Comparison of ENCODE assay signal across 17 mouse cellular contexts in genomic region chr11:59239796-59240195, GRCm38 (mm10). TPM values are rescaled to one million over a fixed set of nuclear protein-coding genes. Genes with fewer than 3 reads are reported as not detected.
"Had no signal": no experiment of that assay in that cellular context is flagged by ENCODE, and none has a peak within 500 bp of the region (broad histone marks: within the 10 kb centered on the region; RNA-seq: fewer than 3 reads in every experiment).

No protein-coding gene starts in this region.

- H3K27ac ChIP-seq: layer of hippocampus, adult 2 months; limb, embryonic 12.5 days; liver, embryonic 14.5 days; neural tube, embryonic 15.5 days had no signal

- H3K36me3 ChIP-seq: limb, embryonic 12.5 days; neural tube, embryonic 15.5 days had no signal

- H3K9ac ChIP-seq: limb, embryonic 12.5 days; liver, embryonic 14.5 days; neural tube, embryonic 15.5 days had no signal

- H3K4me2 ChIP-seq: midbrain, embryonic 11.5 days had no signal

- H3K4me3 ChIP-seq: layer of hippocampus, adult 2 months; myocyte; neural tube, embryonic 15.5 days had no signal

- H3K9me3 ChIP-seq: limb, embryonic 12.5 days; neural tube, embryonic 15.5 days had no signal

- DNase-seq: kidney, adult 18-20 months; kidney, postnatal 10 days; kidney, postnatal 4 days; liver; lung, adult 18-20 months; lung, postnatal 4 days; right cerebral cortex, adult 18-20 months; right cerebral cortex, postnatal 25 days; thymus, postnatal 4 days had no signal

RNA-seq across cellular contexts. Expression of gene Wnt3a, which starts 50.8 kb away (rescaled TPM):
- polyA plus RNA-seq: kidney, embryonic 14.5 days; myocyte; small intestine, adult 2 months had no signal
